Mouse (Mus musculus): ENCODE results near the gene Ssxb1.
"Not testable (repeated sequence)": the region's sequence is repeated elsewhere in the genome, so short reads cannot be mapped to it uniquely, and the experiment has no call there.

The Ssxb1 gene

GRCm38 (mm10) chrX:8413005-8413404 is at the start of gene Ssxb1:
TSS of gene Ssxb1 (plus strand) at chrX:8413305.
- DNase-seq = not testable (repeated sequence)

GRCm38 (mm10) chrX:8366678-8367077 is 46.4 kb upstream of the Ssxb1 start, which contains the start of gene Ssxb9:
TSS of gene Ssxb9 (plus strand) at chrX:8366978.
- not testable (repeated sequence) for DNase-seq

GRCm38 (mm10) chrX:8461626-8462025 is 48.5 kb downstream of the Ssxb1 start, which contains the start of gene Ssxb2:
TSS of gene Ssxb2 (minus strand) at chrX:8461726.
- not testable (repeated sequence) for DNase-seq
